Mouse (Mus musculus): ENCODE results near the gene Pard3b.

Gene Pard3b

DNA sequence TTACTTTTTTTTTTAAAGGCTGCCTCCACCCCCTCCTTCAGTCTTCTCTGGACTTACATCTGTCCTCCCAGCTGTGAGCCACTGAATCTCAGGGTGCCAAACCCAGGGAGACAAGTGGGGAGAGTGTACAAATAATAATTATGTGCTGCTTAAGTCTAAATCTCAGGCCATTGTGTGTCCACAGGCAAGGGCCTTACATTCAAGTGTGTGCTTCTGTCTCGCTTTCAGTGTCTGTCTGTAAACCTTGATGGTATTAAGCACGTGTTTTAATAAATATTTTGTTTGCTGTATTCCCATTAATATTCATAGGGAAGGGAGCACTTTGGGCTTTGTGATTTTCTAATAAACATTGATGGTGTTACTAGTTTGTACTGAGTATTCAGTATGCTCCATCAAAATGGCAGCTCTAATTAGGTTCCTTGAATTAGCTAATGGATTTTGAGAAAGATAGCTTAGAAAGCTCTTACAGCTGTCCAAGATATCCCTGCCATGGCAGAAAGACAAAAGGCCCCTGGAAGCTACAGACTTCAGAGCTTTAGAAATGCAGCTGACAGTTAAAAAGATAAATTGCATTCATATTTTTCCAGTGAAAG lies 880.1 kb downstream of the Pard3b start:
- no peak for DNase-seq

DNA sequence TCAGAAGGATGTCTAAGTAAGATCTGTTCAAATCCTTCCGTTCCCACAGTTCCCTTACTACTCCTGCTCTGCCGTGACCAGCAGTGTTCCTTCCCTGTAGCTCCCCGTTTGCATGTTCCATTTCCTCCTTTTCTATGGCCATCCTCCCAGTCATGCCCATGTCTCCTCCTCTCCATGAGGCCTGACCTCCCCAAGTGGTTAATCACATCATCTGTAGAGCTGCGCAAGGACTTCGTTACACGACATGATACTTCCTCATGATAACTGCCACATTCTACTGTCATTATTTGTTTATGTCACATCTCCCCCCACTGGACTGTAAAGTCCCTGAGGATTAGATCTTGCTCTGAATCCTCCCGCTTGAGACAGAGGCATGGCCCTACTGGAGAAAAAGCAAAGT lies 882.7 kb downstream of the Pard3b start:
- no peak for DNase-seq

DNA sequence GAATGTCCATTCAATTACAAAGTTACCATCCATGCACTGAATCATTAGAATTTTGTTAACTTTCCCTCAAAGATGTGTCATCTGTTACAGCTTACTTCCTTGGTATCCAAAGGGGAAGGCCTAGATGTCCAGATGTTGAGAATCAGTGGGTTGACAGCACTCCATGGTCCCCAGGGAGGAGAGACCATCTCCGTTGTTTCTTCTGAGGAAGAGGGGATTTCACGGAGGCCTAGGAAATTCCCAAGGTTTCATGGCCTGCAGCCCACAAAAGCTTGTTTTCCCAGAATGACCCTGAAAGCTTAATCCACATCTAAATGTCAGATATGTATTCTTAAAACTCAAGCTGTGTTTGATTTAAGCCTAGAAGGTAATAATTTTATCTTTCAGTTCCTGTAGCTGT lies 884.1 kb downstream of the Pard3b start:
- DNase-seq = no peak

DNA sequence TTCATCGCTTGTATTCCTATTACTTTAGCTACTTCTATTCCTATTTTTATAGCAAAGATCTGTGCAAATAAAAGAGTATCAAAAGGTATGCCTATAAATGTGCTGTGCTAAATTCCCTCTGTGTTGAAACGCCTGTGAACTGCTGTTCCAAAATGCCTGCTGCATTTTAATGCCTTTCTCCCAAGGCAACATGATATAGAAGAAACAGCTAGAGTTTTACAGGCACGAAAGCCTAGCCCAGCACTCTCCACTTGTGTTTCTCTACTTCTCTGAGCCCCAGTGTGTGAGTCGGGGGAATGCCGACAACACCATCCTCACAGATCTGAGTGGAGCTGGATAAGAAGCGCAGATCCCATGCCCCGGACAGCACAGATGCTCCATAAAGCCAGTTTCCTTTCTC lies 889.2 kb downstream of the Pard3b start:
- no peak for DNase-seq

DNA sequence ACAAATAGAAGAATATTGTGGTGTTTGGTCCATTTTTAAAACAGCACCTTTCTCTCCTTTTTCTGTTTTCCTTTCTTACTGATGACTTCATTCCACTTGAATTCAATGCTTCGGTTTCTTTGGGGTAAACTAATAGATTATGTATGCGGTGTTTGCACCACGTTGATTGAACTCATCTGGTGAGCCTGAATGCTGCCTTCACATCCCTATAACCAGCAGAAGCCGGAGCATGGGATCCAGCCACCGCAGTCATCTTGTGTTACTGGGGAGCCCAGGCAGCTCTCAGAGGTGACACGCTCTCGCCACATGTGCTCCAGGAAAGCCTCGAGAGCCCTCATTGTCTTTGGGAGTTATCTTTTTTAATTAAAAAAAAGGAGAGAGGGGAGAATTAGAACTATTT lies 891.3 kb downstream of the Pard3b start:
- no peak for DNase-seq

DNA sequence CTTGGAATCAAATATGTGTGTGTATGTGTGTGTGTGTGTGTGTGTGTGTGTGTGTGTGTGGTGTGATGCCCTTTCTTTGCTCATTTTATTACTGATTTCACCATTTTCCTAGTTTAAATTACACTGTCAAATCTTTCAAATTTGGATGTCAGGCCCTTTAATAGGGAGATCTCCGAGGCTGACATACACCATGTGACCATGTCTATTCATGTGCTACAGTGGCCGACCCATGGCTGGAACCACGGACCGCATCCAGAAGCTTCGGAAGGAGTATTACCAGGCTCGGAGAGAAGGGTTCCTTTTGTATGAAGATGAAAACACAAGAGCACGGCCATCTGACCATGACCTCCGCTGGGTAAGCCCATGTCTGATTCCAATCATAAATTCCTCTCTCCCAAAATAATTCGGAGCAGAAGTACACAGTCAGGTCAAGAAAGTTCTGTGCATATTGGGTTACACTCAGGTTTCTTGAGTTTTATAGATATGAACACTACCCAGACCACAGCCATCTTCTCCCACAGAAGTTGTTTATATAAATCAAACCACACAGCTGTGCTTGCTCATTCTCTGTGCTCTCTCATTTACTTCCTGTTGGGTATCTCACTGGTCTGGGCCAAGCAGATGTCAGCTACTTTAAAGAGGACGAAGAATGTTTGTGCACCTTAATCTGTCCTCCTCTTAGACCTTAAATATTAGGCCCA lies 894.0 kb downstream of the Pard3b start:
- no peak for DNase-seq

DNA sequence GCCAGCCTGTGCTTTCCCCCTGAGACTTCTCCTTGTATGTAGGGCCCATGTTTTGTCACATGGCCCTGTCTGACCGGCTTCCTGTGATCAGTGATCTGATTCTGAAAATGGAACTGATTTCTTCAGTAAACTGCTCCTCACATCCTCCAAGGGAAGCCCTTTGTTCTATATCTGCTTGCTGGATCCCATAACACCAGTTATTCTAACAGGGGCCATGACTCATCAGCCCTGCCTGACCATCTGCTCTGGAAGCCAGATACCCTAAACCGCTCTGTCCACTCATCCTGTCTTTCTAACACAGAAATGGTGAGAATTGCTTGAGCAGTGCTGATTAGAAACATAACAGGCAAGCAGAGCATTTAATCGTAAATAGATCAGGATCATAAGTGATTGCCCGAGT lies 910.3 kb downstream of the Pard3b start:
- no peak for DNase-seq

DNA sequence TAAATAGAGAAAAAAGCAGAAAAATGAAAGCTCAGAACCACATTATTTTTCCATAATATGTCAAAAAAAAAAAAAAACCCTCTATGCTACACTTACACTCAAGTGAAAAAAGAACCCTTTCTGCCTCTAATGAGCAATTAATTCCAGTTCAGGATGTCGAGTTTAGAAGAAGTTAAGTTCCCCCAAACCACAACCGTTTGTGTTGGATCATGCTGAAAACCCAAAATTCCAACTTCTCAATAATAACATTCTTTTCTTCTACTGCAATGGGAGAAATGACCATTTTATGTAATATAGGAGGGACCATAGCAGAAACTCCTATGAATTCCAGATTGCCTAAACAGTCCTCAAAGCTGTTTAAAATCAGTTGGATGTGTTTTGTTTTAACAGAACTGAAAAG lies 911.9 kb downstream of the Pard3b start:
- no peak for DNase-seq

DNA sequence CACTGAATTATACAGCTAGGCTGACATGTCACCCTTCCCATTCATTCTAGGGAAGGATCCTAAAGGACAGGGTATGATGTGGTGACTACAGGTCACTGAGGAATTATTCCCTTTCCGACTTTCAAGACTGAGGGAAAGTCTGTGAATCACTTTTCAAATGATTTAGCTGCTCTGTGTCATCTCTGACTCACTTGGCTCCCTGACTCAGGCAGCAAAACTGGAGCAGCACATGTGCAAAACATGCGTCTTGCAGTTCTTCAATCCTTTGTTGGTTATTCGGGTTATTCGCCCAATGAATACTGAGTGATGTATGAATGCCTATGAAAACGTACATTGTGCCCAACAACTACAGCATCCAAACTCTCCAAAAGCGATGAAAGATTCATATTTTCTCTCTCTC lies 912.9 kb downstream of the Pard3b start:
- DNase-seq = peak; percentile 16

DNA sequence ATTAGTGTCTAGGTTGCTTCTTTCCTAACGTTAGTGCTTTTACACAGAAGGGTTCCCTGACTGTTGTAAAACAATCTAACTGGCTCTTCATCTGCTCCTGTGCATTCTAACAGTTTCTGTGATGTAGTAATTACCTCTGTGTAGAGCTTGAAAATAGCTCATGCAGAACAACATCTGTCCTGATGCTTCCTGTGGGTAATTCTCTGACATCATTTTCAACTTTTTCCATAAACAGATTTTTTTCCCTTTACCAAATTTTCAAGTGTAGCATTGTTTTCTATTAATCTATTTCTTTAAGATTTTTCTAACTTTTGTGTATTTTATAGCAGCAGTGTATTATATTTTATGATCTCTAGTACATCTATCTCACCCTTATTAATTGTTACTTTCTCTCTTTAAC lies 917.2 kb downstream of the Pard3b start:
- DNase-seq = no peak

DNA sequence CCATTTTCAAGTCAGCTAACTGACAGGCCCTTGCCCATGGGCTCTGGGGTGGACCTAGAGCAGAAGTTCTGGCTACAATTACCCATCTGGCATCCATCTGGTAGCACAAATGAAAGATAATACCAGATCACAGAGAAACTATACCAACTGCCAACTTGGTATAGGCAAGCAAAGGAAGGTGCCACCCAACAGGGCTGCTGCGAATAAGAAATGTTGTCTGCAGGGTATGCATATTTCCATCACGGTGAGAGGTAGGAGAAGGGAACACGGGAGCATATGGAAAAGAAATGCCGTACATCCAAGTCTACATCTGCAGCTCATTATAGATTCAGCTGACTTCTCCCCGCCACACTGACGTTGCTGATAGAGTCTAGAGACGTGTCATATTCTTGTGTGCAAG lies 924.4 kb downstream of the Pard3b start:
- no peak for DNase-seq

DNA sequence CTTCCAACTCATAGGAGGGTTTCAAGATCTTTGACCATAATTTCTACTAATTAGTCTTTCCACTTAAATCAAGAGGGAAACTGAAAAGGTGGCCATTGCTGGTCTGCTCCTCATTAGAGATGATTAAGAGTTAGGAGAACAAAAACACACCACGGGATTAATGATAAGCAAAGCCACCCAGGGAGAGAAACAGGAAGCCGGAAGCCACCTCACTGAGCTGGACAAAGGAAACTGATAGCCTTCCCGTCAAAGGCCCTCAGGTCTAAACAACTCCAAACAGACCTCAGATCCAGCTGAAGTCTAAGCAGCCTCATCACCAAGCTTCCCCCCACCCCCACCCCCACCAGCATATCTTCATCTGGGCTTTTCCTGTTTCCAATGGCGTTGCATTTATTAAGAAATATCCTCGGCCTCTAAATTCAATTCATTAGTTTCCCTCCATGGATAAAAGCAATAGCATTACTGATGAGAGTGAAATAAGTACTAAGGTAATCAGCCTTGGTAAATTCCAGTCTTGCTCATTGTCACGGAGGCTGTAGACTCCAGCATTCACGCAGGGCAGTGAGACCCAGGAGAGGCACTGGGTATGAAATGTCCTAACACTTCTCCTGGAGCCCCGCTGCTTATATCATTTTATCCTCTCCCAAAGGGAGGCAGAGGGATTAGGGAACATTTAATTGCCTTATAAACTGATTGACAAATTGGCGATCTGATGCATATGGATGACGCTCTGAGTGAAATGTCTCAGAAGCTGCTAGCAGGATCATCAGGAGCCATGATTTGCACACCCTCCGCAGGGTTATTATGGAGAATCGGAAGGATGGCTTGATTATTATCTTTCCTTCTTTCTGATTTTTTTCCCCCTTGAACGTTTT lies 925.9 kb downstream of the Pard3b start:
- no peak for DNase-seq

DNA sequence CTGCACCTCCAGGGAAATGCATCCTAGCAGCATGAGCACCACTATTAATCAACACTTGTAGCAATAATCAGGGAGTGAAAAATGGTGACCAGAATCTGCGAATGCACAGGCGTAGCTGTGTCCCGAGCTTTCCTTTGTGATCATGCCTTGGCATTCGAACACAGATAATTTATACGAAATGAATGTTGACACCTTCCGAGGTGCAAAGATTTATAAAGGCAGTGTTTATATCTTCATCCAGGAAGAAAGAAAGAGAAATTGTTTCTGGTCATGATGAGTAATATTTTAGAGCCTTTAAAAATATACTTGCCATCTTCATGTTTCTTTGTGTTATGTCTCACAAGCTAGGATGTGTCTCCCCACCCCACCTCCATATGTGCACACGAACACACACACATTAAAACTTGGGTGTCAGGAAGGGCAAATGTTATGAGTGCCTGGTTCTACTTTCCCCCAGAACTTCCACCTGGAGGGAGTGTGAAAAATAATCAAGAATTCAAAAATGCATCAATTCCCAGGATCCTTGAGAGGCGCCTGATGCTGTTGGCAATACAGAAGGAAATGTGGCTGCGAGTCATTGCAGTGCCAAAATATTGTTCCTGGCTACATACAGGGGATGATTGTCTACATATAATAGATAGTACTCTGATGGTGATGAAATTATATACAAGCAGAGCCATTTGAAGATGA lies 926.6 kb downstream of the Pard3b start:
- DNase-seq = no peak

DNA sequence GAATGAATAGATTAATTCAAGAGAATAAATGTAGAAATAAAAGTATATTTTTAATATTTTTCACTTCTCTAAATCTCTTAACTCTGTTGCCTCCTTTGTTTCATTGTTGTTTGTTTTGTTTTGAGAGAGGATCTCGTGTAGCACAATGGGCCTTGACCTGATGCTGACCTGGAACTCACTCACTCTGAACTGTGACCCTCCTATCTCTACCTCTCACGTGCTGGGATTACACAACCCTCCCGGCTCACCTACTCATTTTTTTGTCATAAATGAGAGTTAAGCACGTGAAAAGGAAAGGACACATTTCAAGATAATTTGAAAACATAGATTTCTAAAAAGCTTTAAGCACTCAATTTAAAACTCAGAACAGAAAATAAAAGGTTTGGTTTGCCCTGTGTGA lies 928.0 kb downstream of the Pard3b start:
- DNase-seq = no peak

DNA sequence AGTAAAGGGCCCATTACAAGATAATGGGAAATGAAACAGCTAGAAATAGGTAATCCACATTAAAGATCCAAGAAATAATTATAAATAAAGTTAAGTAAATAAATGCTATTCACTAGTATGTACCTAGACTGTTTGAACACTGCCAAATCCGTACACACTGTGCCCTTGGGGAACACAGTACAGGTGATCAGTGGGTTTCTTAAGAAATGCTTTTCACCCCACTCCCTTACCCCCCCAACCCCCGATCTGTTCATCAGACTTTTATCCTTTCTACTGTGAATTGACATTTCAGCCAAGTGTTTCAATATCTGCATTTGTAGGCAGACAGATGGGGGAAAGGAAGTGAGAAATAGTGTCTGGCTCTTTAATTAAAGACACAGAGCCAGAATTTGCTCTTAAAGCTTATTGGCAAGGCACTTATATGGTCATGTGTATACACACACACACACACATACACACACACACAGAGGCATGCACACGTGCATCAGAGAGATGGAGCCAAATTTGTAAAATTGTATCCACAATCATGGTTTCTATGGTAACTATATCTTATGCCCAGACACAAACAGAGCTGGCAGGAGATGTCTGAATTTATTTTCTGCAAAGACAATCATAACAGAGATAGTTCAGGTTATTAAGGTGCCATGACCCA lies 938.4 kb downstream of the Pard3b start:
- no peak for DNase-seq

DNA sequence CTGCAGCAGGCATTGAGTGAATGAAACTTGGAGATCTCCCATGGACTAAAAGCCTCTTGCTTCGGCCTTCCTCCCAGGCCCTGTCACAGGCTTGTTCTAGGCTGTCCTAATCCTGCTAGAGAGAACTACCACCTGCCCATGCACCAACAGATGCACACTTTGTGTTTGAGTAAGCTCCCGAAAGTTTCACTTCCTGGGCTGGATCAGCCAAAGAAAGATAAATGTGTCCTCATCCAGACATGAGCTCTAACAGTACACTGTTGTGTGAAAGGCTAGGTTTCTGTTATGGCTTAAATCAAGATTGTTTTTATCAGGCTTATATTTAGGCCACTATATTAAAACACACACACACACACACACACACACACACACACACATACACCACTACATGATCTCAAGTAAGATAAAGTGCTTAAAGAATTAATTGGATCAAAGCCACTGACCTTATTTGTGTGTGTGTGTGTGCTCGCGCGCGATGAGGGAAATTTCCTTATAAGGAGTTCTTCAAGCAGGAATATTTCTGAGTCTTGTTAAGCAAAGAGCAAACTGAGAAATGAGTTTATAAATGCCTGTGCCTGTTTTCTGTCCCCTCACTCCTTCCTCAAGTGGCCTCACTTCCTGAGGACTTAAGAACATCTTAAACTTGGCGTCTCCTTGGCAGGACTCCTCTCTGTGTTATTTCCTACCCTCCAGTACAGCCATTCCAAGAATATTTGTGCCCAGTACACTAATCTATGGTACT lies 940.6 kb downstream of the Pard3b start:
- no peak for DNase-seq

DNA sequence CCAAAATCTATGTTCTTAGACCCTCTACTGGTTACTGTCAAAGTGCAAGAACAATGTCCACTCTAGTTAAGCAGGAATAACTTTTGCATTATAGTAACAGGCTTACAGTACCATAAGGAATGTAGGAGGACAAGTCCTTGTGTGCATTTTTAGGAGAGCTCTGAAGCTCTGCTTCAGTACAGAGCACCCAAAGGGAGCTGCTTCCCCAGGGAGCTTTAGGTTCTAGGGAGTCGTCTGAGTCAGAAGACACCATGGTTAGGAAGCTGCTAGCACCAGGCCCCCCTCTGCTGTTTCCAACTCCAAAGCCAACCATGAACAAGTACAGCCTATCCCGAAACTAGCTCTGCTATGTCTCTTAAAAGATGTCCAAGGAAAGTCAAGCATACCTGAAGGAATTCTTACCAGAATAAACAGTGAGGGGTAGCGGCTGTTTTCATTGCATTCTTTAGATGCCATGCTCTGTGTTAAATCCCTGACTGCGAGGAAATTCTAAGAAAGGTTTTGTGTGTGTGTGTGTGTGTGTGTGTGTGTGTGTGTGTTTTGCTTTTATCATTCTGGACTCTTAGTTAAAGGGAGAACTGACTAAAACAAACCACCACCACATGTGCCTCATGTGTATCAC lies 941.8 kb downstream of the Pard3b start:
- no peak for DNase-seq

DNA sequence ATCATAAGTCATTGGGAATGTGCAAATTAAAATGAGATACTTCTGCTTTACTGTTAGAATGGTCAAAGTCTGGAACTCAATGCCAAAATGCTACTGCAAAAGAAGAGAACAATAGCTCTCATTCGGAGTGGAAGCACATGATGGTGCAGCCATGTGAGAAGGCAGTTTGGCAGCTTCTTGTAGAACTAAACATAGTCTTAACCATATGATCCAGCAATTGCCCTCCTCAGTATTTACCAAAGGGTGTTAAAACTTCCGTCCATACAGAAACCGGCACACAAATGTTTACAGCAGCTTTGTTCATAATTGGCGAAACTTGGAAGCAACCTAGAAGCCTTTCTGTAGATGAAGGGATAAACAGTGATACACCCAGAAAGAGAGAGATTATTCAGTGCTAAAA lies 943.9 kb downstream of the Pard3b start:
- DNase-seq = no peak

DNA sequence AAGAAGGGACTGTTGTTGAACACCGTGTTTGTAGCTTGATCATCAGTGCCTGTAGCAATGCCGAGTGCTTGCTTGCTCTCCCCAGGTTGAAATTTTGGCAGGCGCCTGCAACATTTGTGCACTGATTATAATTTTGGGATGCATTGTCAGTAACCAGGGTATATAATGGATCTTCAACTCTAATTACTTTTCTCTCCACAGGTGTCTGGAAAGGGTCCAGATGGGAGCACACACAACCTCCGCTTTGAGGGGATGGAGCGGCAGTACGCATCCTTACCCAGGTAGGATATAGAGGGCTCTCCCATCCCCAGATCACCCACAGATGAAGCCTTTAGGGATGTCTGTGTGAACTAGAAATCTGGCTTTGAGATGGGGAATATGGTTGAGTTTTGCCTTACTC lies 948.9 kb downstream of the Pard3b start:
- no peak for DNase-seq

DNA sequence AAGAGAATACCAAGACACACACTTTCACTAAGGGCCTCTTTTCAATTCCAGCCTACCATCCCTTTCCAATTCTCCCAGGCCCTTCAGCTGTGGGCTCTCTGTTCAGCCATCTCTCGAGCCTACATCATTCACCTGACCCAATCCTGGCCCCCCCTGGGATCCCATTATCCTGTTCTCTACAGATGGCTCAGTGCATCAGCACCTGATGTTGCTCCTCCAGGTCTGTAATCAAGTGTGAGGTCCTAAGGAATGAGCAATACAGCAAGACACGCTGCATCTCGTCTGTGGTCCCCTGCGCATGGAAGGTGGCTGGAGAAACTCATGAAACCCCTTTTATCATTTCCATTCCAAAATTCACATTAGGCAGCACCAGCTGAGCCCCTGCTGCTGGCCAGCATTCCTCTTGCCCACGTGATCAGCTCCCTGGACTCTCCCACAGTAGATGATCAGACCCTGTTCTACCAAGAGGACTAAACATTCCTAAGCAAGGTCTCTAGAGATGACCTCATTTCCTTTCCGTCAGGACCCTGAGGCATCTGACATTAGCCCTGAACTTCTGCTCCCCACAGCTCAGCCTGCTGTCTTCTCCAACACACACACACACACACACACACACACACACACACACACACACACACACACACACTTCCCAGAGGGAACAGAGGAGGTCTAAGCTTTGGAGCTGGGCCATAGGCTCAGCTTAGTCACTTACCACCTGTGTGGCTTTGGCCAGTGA lies 952.8 kb downstream of the Pard3b start:
- no peak for DNase-seq

DNA sequence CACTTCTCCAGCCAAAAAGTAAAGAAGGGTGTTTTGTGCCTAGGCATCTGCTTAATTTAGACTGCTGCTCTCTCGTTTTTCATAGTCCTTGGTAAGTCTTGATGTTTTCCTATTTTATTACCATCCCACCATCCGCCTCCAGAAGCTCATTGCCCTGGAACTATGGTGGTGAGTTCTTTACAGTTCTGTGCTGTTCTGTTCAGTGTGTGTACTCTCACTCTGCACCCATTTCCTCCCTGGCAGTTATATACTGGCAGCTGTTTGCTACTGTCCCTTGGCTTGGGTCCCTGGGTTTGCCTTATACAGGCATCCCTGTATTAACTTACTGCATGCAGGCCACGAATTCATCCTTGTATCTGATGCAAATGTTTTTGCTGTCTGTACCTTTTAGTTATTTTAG lies 956.8 kb downstream of the Pard3b start:
- peak; percentile 23 for DNase-seq

Measured in right cerebral cortex, postnatal 25 days (tissue).